Mouse (Mus musculus) E14TG2a.4 (cell line): Measurements from ENCODE around the gene Agbl2.
"Not testable (repeated sequence)": the region's sequence is repeated elsewhere in the genome, so short reads cannot be mapped to it uniquely, and the experiment has no call there.

Experiments used
- H3K27me3 ChIP-seq: 2 replicates; pipeline ENCODE4 v1.6.1; 2014; ENCODE audit warnings: low read length, control low read depth; ENCODE audit not compliant: insufficient read depth
- H3K36me3 ChIP-seq: 2 replicates; pipeline ENCODE4 v1.6.1; 2014; ENCODE audit warnings: low read length, control low read depth; ENCODE audit not compliant: insufficient read depth
- H3K4me1 ChIP-seq: replicated peaks from 2 replicates; pipeline ENCODE4 v1.6.1; 2014; ENCODE audit warnings: low read depth, low read length, control low read depth
- H3K4me3 ChIP-seq: replicated peaks from 2 replicates; pipeline ENCODE4 v1.5.1; 2014; ENCODE audit warnings: mild to moderate bottlenecking, low read length
- H3K9me3 ChIP-seq: 2 replicates; pipeline ENCODE4 v1.6.1; 2014; ENCODE audit warnings: low read length, control low read depth
- CTCF ChIP-seq: conservative IDR thresholded peaks from 2 replicates; pipeline ENCODE4 v1.5.1; 2014; ENCODE audit warnings: low read length
- NANOG ChIP-seq: IDR thresholded peaks from 2 replicates; pipeline ENCODE4 v1.6.1; 2014; ENCODE audit warnings: borderline replicate concordance, low read length, mixed read lengths
- POU5F1 ChIP-seq: IDR thresholded peaks from 2 replicates; pipeline ENCODE4 v1.6.1; 2014; ENCODE audit warnings: low read length, borderline replicate concordance

The Agbl2 gene

DNA sequence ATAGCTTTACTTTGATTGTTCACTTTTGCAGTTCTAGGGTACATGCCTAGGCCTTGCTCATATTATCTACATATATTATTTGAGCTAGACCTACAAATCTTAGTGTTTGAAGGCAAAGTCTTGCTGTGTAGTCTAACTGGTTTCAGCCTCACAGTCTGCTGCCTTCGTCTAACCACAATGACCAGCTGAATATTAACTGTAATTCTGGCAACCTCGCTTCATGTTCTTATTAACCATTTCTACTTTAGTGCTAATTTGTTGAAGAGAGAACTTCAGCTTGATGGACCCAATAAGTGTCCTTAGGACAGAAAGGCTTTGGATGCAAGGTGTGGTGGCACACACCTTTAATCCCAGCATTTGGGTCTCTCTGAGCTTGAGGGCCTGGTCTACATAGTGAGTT is 5.6 kb downstream of the Agbl2 start:
- peaks cover 13% of the 10 kb centered on the region for H3K27me3 ChIP-seq
- no peaks in the 10 kb centered on the region for H3K9me3 ChIP-seq
- no peak for TF ChIP-seq POU5F1
- TF ChIP-seq CTCF = no peak
- TF ChIP-seq NANOG = no peak
- H3K4me3 ChIP-seq = no peak overlapping the region
- H3K4me1 ChIP-seq = peaks cover 7% of the 10 kb centered on the region
- no peaks in the 10 kb centered on the region for H3K36me3 ChIP-seq

DNA sequence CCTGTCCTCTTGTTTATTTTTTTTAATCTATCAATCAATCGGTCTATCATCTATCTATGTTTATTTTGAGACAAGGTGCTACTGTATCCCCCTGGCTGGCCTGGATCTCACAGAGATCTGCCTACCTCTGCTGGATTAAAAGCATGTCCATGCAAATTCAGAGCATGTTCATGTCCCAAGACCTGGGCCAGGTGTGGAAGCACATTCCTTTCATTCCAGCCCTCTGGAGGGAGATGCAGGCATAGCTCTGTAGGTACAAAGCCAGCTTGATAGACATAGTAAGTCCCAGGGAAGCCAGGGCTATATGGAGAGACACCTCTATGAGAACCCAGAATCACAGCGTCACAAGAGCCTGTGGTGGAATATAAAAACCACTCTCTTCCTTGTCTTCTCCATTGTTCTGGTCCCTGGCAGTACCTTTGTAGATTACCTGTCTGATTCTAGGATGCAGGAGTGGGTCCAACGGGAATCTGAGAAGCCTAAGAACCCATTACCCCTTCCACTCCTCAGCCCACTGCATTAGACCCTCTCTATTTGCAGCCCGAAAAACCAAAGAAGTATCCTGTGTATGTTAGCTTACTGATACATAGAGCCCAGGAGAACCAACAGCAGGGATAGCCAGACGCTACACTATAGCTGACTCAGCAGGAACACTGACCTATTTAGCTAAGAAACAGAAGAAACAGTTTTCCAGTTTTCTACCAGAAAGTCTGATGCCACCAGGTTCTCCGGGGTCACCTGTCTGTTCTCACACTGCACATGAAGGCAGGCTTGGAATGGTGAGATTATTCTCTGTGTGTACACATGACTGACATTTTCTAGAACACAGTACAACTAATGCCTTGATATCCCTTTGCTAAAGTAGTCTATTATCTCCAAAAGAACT is 26.0 kb downstream of the Agbl2 start:
- TF ChIP-seq CTCF (no peak), NANOG (no peak)
- H3K36me3 ChIP-seq = no peaks in the 10 kb centered on the region
- no peak overlapping the region for H3K4me3 ChIP-seq
- H3K9me3 ChIP-seq = no peaks in the 10 kb centered on the region
- H3K27me3 ChIP-seq = no peaks in the 10 kb centered on the region
- H3K4me1 ChIP-seq = no peaks in the 10 kb centered on the region

DNA sequence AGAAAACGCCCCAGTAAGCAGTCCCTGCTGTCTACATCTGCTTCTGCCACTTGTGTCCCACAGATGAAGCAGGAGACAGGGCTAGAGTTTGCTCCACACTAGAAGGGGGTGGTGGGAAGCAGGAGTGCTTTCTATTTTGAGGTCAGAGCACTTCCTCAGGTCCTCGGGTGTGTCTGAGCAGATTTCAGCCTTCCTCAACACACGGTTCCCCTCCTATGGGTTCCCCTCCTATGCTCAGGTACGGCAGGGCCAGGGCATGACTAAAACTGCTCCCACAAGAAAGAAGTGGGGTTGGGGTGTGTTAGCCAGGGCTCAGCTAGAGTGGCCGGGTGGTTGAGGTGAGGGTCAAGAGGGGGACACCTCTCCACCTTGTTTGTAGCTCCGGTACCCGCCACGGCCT is 28.2 kb downstream of the Agbl2 start:
- Histone ChIP-seq H3K4me1 (no peaks in the 10 kb centered on the region), H3K9me3 (no peaks in the 10 kb centered on the region), H3K27me3 (no peaks in the 10 kb centered on the region), H3K36me3 (no peaks in the 10 kb centered on the region), H3K4me3 (no peak overlapping the region)
- no peak for TF ChIP-seq CTCF
- no peak for TF ChIP-seq POU5F1
- TF ChIP-seq NANOG = no peak

DNA sequence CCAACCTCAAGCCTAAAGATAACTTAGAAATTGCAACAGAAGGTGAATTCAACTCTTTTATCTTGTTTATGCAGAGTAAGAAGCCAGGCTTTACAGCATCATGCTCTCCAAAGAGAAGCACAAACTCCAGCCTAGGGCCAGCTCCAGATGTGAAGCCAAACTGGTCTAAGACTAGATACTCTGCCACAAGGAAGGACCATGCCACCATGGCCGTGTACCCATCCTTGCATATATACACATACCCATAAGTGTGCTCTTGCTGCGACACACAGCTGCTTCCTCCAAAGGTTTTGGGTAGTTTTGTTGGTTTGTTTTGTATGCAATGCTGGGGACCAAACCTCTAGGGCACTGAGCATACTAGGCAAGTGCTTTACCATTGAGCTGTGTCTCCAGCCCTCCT is 32.7 kb downstream of the Agbl2 start:
- TF ChIP-seq CTCF = no peak
- TF ChIP-seq POU5F1 = no peak
- TF ChIP-seq NANOG = no peak
- Histone ChIP-seq H3K9me3 (no peaks in the 10 kb centered on the region), H3K27me3 (no peaks in the 10 kb centered on the region), H3K36me3 (no peaks in the 10 kb centered on the region), H3K4me1 (no peaks in the 10 kb centered on the region), H3K4me3 (no peak overlapping the region)

DNA sequence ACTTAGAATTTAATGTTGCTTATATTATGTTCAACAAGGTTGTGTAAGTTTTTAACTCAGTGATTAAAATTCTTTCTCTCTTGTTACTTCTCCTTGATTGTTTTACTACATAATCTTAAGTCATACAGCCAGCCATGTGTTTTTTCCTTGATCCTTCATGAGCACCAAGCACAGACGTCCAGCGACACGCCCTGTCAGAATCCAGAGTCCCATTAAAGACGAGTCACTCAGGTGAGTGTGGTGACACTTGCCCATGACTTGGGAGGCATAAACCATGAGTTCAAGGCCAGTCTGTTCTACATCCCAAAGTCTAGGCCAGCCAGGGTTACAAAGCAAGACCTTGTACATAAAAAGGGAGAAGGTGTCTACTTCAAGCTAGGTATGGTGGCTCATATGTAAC is 33.6 kb downstream of the Agbl2 start:
- no peak overlapping the region for H3K4me3 ChIP-seq
- H3K36me3 ChIP-seq = no peaks in the 10 kb centered on the region
- no peaks in the 10 kb centered on the region for H3K9me3 ChIP-seq
- TF ChIP-seq POU5F1 (no peak), NANOG (no peak), CTCF (no peak)
- H3K27me3 ChIP-seq = no peaks in the 10 kb centered on the region
- peaks cover 4% of the 10 kb centered on the region; the same call in 1 of the 2 replicates for H3K4me1 ChIP-seq

DNA sequence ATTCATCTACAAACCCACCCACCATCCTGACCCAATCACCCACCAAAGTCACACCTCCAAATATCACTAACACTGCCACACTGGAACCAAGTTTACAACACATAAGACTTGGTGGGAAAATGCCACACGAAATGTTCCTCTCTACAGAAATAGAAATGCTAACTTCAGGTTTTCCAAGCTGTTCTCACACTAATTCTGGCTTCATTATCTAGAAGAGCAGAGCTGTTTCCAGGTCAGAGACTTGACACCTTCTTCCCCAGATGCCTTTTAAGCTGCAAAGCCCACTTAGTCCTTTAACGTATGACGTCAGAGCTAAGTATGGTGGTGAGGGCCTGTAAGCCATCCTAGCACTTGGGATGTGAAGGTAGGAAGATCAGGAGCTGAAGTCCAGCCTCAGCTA is 36.2 kb downstream of the Agbl2 start:
- TF ChIP-seq CTCF (no peak), POU5F1 (no peak), NANOG (no peak)
- no peaks in the 10 kb centered on the region for H3K27me3 ChIP-seq
- H3K4me3 ChIP-seq = no peak overlapping the region
- H3K9me3 ChIP-seq = no peaks in the 10 kb centered on the region
- H3K36me3 ChIP-seq = no peaks in the 10 kb centered on the region
- H3K4me1 ChIP-seq = peaks cover 21% of the 10 kb centered on the region

DNA sequence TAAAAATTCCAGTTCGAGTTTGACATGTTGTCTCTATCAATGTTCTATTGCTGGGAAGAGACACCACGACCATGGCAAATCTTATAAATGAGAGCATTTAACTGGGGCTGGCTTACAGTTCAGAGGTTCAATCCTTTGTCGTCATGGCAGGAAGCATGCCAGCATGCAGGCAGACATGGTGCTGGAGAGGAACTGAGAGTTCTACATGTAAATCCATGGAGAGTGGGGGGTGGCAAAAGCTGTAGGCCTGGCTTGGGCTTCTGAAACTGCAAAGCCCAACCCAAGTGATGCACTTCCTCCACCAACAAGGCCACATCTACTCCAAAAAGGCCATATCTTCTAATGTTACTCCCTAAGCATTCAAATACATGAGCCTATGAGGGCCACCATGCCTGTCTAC is 38.4 kb downstream of the Agbl2 start:
- Histone ChIP-seq H3K4me3 (no peak overlapping the region), H3K4me1 (peaks cover 27% of the 10 kb centered on the region), H3K9me3 (peaks cover 8% of the 10 kb centered on the region; the same call in 1 of the 2 replicates), H3K36me3 (no peaks in the 10 kb centered on the region), H3K27me3 (no peaks in the 10 kb centered on the region)
- TF ChIP-seq NANOG (no peak), POU5F1 (no peak), CTCF (no peak)

DNA sequence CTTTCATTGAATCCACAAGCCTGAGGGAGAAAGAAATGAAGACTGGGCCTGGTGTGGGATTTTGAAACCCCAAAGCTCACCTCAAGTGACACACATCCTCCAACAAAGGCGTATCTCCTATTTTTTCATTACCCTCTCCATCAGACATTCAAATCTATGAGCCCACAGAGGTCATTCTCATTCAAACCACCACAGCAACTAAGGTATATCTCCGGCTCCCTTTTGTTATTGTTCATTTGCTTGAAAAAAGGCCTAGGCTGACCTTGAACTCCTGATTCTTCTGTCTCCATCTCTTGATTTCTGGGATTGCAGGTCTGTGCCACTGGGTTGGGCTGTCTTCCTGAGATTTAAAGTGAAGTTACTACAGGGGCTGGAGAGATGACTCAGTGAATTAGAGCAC is 40.5 kb downstream of the Agbl2 start:
- peak; percentile 85 for TF ChIP-seq NANOG
- TF ChIP-seq POU5F1 = no peak
- H3K36me3 ChIP-seq = no peaks in the 10 kb centered on the region
- H3K4me1 ChIP-seq = peaks cover 27% of the 10 kb centered on the region
- H3K9me3 ChIP-seq = peaks cover 8% of the 10 kb centered on the region; the same call in 1 of the 2 replicates
- no peaks in the 10 kb centered on the region for H3K27me3 ChIP-seq
- H3K4me3 ChIP-seq = no peak overlapping the region

DNA sequence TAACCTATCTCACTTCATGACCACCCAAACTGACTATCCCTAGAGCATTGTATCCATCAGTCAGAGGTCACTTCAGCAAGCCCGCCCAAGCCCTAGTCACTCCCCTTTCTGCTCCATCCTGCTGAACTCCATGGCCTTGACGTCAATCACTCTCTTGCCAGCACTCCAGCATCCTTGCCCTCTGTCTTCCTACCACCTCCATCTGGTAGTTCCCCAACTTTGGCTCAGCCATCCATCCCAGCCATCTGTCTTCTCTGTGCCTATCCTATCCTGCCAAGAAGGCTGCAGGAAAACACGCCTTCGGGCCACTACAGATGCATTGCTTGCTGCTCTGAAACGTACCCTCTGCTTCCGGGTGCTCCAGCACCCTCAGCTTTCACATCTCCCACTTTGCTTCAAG is 41.3 kb downstream of the Agbl2 start:
- TF ChIP-seq POU5F1 (no peak), NANOG (no peak), CTCF (no peak)
- peaks cover 27% of the 10 kb centered on the region for H3K4me1 ChIP-seq
- H3K4me3 ChIP-seq = no peak overlapping the region

DNA sequence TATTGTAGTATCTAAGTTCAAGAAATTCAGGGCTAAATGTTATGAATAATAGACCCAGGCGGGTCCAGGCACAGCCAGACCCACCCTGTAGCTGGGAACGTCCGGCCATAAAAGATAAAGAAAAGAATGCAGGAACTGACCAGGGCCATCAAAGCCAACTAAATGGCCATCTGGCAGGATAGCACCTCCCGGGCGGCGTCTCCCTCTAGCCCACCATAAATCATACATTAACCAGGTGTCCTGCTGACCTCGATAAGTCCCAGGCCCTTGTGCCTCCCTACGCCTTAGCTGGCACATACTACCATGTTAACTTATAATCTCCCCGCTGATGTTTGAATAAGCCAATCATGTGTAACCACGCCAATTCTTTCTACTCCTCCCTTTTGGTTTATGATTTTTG is 42.0 kb downstream of the Agbl2 start:
- not testable (repeated sequence) for H3K27me3 ChIP-seq, H3K36me3 ChIP-seq, H3K4me3 ChIP-seq, H3K9me3 ChIP-seq
- peaks cover 27% of the 10 kb centered on the region for H3K4me1 ChIP-seq

More for the DNA sequence above, 41.3 kb downstream of the Agbl2 start:
- no peaks in the 10 kb centered on the region for H3K36me3 ChIP-seq
- peaks cover 8% of the 10 kb centered on the region; the same call in 1 of the 2 replicates for H3K9me3 ChIP-seq
- H3K27me3 ChIP-seq = no peaks in the 10 kb centered on the region
